Comparison of ENCODE assay signal across 9 mouse cellular contexts in genomic region chr8:84913960-84914359, GRCm38 (mm10). TPM values are rescaled to one million over a fixed set of nuclear protein-coding genes. Genes with fewer than 3 reads are reported as not detected.
A peak's percentile ranks its signal among the peaks of the same experiment; 100 is the strongest.
DNase-seq lines count a peak whose midpoint lies in the region; ATAC-seq and TF ChIP-seq lines count a peak whose summit lies in the region.
"Had no signal": no experiment of that assay in that cellular context is flagged by ENCODE, and none has a peak within 500 bp of the region (broad histone marks: within the 10 kb centered on the region; RNA-seq: fewer than 3 reads in every experiment).

No protein-coding gene starts in this region.

- TF ChIP-seq RAD21 in CH12.LX (IDR thresholded peaks at IDR 0.05; ENCODE audit: low read depth, low read length), result no peak; the same call in none of the 2 replicates

- ATAC-seq in frontal cortex, adult (ENCODE audit: low TSS enrichment), result no peak

- 33% methylated on average over 4 of the region's 4 CpGs for WGBS in heart, adult 2 months
- WGBS in liver, adult 2 months, result 28% methylated on average over 4 of the region's 4 CpGs
- WGBS in spleen, adult 2 months, result 32% methylated on average over 4 of the region's 4 CpGs

- H3K79me2 ChIP-seq in heart, adult 2 months (replicated peaks; ENCODE audit: control insufficient read depth, insufficient read depth, low read length), result no peaks in the 10 kb centered on the region
- no peaks in the 10 kb centered on the region for H3K79me2 ChIP-seq in CH12.LX (replicated peaks; ENCODE audit: control insufficient read depth, extremely low read depth, insufficient read depth, poor library complexity, severe bottlenecking)
- peaks cover 4% of the 10 kb centered on the region; the same call in 1 of the 2 replicates for H3K79me2 ChIP-seq in liver, adult 2 months (ENCODE audit: control insufficient read depth, insufficient read depth, low read length)

- peak; percentile 42 for TF ChIP-seq CTCF in heart, adult 2 months (IDR thresholded peaks at IDR 0.05)
- peak in 1 of 2 experiments; percentile 44; a peak in 2 of 4 replicates for TF ChIP-seq CTCF in CH12.LX (conservative IDR thresholded peaks at IDR 0.05 in 1 of 2, IDR thresholded peaks at IDR 0.05 in 1 of 2; ENCODE audit: low read depth in 2 of 2, low read length in 2 of 2)
- TF ChIP-seq CTCF in cortical plate, adult 2 months (IDR thresholded peaks at IDR 0.05; ENCODE audit: extremely low read depth, insufficient read depth, low read length), result peak; percentile 23; the same call in 1 of the 2 replicates
- TF ChIP-seq CTCF in liver, adult 2 months (IDR thresholded peaks at IDR 0.05; ENCODE audit: low read depth, low read length), result peak; percentile 52
- no peak for TF ChIP-seq CTCF in spleen, adult 2 months (IDR thresholded peaks at IDR 0.05; ENCODE audit: extremely low read depth, insufficient read depth, insufficient read length, insufficient replicate concordance)

- no peak for DNase-seq in heart, adult 2 months
- no peak for DNase-seq in heart, adult 18-20 months
- peak; percentile 48 for DNase-seq in CH12.LX (ENCODE audit: extremely low read depth)
- peak; percentile 65 for DNase-seq in liver, adult 2 months (ENCODE audit: extremely low read depth, low read depth, low spot score)
- peak in 1 of 2 experiments; percentile 42 for DNase-seq in spleen, adult 2 months (ENCODE audit: low read depth in 1 of 2, low spot score in 2 of 2)
- DNase-seq in left cerebral cortex, adult 8-10 months (ENCODE audit: low spot score in 2 of 2), result no peak

- H3K27ac ChIP-seq in heart, adult 2 months, result no peak overlapping the region
- H3K27ac ChIP-seq in CH12.LX (ENCODE audit: insufficient read depth, low read depth), result no peak overlapping the region
- no peak overlapping the region for H3K27ac ChIP-seq in cortical plate, adult 2 months (ENCODE audit: insufficient read depth, low read length)
- H3K27ac ChIP-seq in liver, adult 2 months (replicated peaks; ENCODE audit: insufficient read depth, low read depth, low read length), result no peak overlapping the region
- peak overlapping the region; percentile 61 for H3K27ac ChIP-seq in spleen, adult 2 months (ENCODE audit: insufficient read depth, low read length)
- H3K27ac ChIP-seq: neural tube, embryonic 12.5 days had no signal

- no peak overlapping the region for H3K4me3 ChIP-seq in heart, adult 2 months
- H3K4me3 ChIP-seq in CH12.LX (replicated peaks in 1 of 3; ENCODE audit: low read depth in 2 of 3, low read length in 2 of 3, poor library complexity in 1 of 3), result no peak overlapping the region
- H3K4me3 ChIP-seq in cortical plate, adult 2 months (ENCODE audit: insufficient read depth, low read length), result no peak overlapping the region
- H3K4me3 ChIP-seq in liver, adult 2 months (ENCODE audit: insufficient read depth, low read depth, low read length), result peak overlapping the region; percentile 12; the same call in 1 of the 2 replicates
- H3K4me3 ChIP-seq in spleen, adult 2 months (ENCODE audit: extremely low read depth, insufficient read depth, insufficient read length), result no peak overlapping the region

- peaks cover 13% of the 10 kb centered on the region for H3K9me3 ChIP-seq in CH12.LX (replicated peaks; ENCODE audit: low read length)
- H3K9me3 ChIP-seq: neural tube, embryonic 12.5 days had no signal

- intact Hi-C loops in heart, adult 2 months (cut with DNase I), result no loop called here

- H3K27me3 ChIP-seq in heart, adult 2 months (ENCODE audit: control insufficient read depth, insufficient read depth, low read length), result peaks cover 4% of the 10 kb centered on the region
- no peaks in the 10 kb centered on the region for H3K27me3 ChIP-seq in CH12.LX (replicated peaks)
- H3K27me3 ChIP-seq in liver, adult 2 months (ENCODE audit: control insufficient read depth, insufficient read depth, low read length), result no peaks in the 10 kb centered on the region
- H3K27me3 ChIP-seq in spleen, adult 2 months (ENCODE audit: control insufficient read depth, insufficient read depth, low read length), result no peaks in the 10 kb centered on the region

- H3K36me3 ChIP-seq in heart, adult 2 months (ENCODE audit: control insufficient read depth, insufficient read depth, low read length), result no peaks in the 10 kb centered on the region
- H3K36me3 ChIP-seq in CH12.LX (replicated peaks in 1 of 2; ENCODE audit: control insufficient read depth in 1 of 2, insufficient read depth in 1 of 2, low read length in 1 of 2), result peaks cover 12 to 61% of the 10 kb centered on the region in 2 experiments
- H3K36me3 ChIP-seq in liver, adult 2 months (ENCODE audit: control insufficient read depth, insufficient read depth, low read length), result no peaks in the 10 kb centered on the region
- H3K36me3 ChIP-seq in spleen, adult 2 months (ENCODE audit: control insufficient read depth, insufficient read depth, low read length), result peaks cover 6% of the 10 kb centered on the region

- no peak for TF ChIP-seq EP300 in heart, adult 2 months (IDR thresholded peaks at IDR 0.05; ENCODE audit: insufficient read depth, low read depth, low read length)
- no peak for TF ChIP-seq EP300 in CH12.LX (IDR thresholded peaks at IDR 0.05; ENCODE audit: low read length)

- dilution Hi-C loops in CH12.LX (cut with MboI; ENCODE audit: extremely low pct_ligation_motif_present, extremely low pct_unique_long_range_greater_than_20kb, low sequenced_read_pairs), result no loop called here

- no peak overlapping the region for H3K4me2 ChIP-seq in CH12.LX (ENCODE audit: insufficient read depth, low read depth, poor library complexity, severe bottlenecking)

- H3K4me1 ChIP-seq in heart, adult 2 months (ENCODE audit: control insufficient read depth, insufficient read depth, low read length), result peaks cover 1% of the 10 kb centered on the region; the same call in 1 of the 2 replicates
- H3K4me1 ChIP-seq in CH12.LX (ENCODE audit: control insufficient read depth in 1 of 2, insufficient read depth in 2 of 2), result peaks cover 6 to 12% of the 10 kb centered on the region in 2 experiments
- 0 out of 2 replicates have a peak, but pooled peaks cover 2% of the 10 kb centered on the region for H3K4me1 ChIP-seq in cortical plate, adult 2 months (ENCODE audit: control insufficient read depth, insufficient read depth, low read length)
- H3K4me1 ChIP-seq in liver, adult 2 months (ENCODE audit: control insufficient read depth, insufficient read depth, low read length), result peaks cover 11% of the 10 kb centered on the region; the same call in 1 of the 2 replicates
- peaks cover 13% of the 10 kb centered on the region for H3K4me1 ChIP-seq in spleen, adult 2 months (ENCODE audit: control insufficient read depth, insufficient read depth, insufficient read length)

- in situ Hi-C loops in CH12.LX (cut with MboI; ENCODE audit: low pct_ligation_motif_present, low pct_unique_long_range_greater_than_20kb, low sequenced_read_pairs), result no loop called here

- no peak overlapping the region for H3K9ac ChIP-seq in heart, adult 2 months (ENCODE audit: low read depth, low read length)
- no peak overlapping the region for H3K9ac ChIP-seq in CH12.LX (ENCODE audit: insufficient read depth, low read depth)
- no peak overlapping the region for H3K9ac ChIP-seq in liver, adult 2 months (ENCODE audit: low read depth, low read length)

- TF ChIP-seq POLR2A in heart, adult 2 months (IDR thresholded peaks at IDR 0.05; ENCODE audit: insufficient read depth, low read depth, low read length), result no peak
- TF ChIP-seq POLR2A in CH12.LX (IDR thresholded peaks at IDR 0.05; ENCODE audit: low read depth, low read length), result no peak
- TF ChIP-seq POLR2A in cortical plate, adult 2 months (IDR thresholded peaks at IDR 0.05; ENCODE audit: extremely low read depth, insufficient read depth, low read length), result no peak
- TF ChIP-seq POLR2A in liver, adult 2 months (IDR thresholded peaks at IDR 0.05; ENCODE audit: extremely low read depth, insufficient read depth, low read length), result no peak
- no peak for TF ChIP-seq POLR2A in spleen, adult 2 months (IDR thresholded peaks at IDR 0.05; ENCODE audit: low read depth, low read length)

RNA-seq across cellular contexts. Expression of gene Dnase2a, which starts 5.6 kb away (rescaled TPM):
- total RNA-seq in heart, adult 2 months (2021), result 1 to 10 TPM; 6.5 to 9.6 TPM
- 9.2 and 10.9 TPM in 2 replicates for polyA plus RNA-seq in heart, adult 2 months (2012; rRNA removed)
- 10 to 100 TPM in 1 of 2 experiments, 1 to 10 TPM in 1; 9.5 to 11.0 TPM for total RNA-seq in heart, adult 18-20 months (2021)
- total RNA-seq in CH12.LX (2012; rRNA removed) (12.8 and 13.6 TPM in 2 replicates), CH12.LX (2014; rRNA removed) (15.0 and 18.4 TPM in 2 replicates)
- 25.4 and 31.4 TPM in 2 replicates for polyA plus RNA-seq in CH12.LX (2012; ENCODE audit: insufficient read length, low read depth)
- polyA plus RNA-seq in cortical plate, adult 2 months (2012; rRNA removed), result 6.1 and 6.7 TPM in 2 replicates
- total RNA-seq in liver, adult 2 months (2014; rRNA removed), result 13.0 and 16.1 TPM in 2 replicates
- polyA plus RNA-seq in liver, adult 2 months (2012; rRNA removed), result 16.1 and 20.0 TPM in 2 replicates
- 43.4 and 44.9 TPM in 2 replicates for polyA plus RNA-seq in spleen, adult 2 months (2012; rRNA removed)
- total RNA-seq in left cerebral cortex, adult 8-10 months (2022), result 10 to 100 TPM in 1 of 4 experiments, 1 to 10 TPM in 3; 5.0 to 12.2 (median 7.1) TPM

RNA-seq across cellular contexts. Expression of gene Klf1, which starts 12.2 kb away (rescaled TPM):
- total RNA-seq in heart, adult 2 months (2021), result under 1 TPM in 1 of 2 experiments, not detected in 1; 0.16 TPM
- polyA plus RNA-seq in heart, adult 2 months (2012; rRNA removed), result 0.08 and 0.23 TPM in 2 replicates
- total RNA-seq in heart, adult 18-20 months (2021), result not detected
- 0.34 and 0.38 TPM in 2 replicates for total RNA-seq in CH12.LX (2012; rRNA removed)
- total RNA-seq in CH12.LX (2014; rRNA removed), result 0.20 and 0.24 TPM in 2 replicates
- polyA plus RNA-seq in CH12.LX (2012; ENCODE audit: insufficient read length, low read depth), result 0.20 and 0.26 TPM in 2 replicates
- 0.23 and 0.35 TPM in 2 replicates for polyA plus RNA-seq in cortical plate, adult 2 months (2012; rRNA removed)
- total RNA-seq in liver, adult 2 months (2014; rRNA removed), result 4.8 and 5.8 TPM in 2 replicates
- polyA plus RNA-seq in liver, adult 2 months (2012; rRNA removed), result 5.2 and 6.6 TPM in 2 replicates
- polyA plus RNA-seq in spleen, adult 2 months (2012; rRNA removed), result 46.5 and 70.0 TPM in 2 replicates
- not detected for total RNA-seq in left cerebral cortex, adult 8-10 months (2022)

RNA-seq across cellular contexts. Expression of gene Gcdh, which starts 20.2 kb away (rescaled TPM):
- total RNA-seq in heart, adult 2 months (2021), result 10 to 100 TPM; 71.5 to 89.9 TPM
- 134 and 148 TPM in 2 replicates for polyA plus RNA-seq in heart, adult 2 months (2012; rRNA removed)
- 10 to 100 TPM; 79.9 to 84.2 TPM for total RNA-seq in heart, adult 18-20 months (2021)
- total RNA-seq in CH12.LX (2012; rRNA removed) (26.2 and 27.3 TPM in 2 replicates), CH12.LX (2014; rRNA removed) (16.4 and 20.6 TPM in 2 replicates)
- 13.7 and 17.7 TPM in 2 replicates for polyA plus RNA-seq in CH12.LX (2012; ENCODE audit: insufficient read length, low read depth)
- polyA plus RNA-seq in cortical plate, adult 2 months (2012; rRNA removed), result 81.5 and 91.9 TPM in 2 replicates
- total RNA-seq in liver, adult 2 months (2014; rRNA removed), result 461 and 560 TPM in 2 replicates
- 1,882 and 2,081 TPM in 2 replicates for polyA plus RNA-seq in liver, adult 2 months (2012; rRNA removed)
- polyA plus RNA-seq in spleen, adult 2 months (2012; rRNA removed), result 44.2 and 48.3 TPM in 2 replicates
- total RNA-seq in left cerebral cortex, adult 8-10 months (2022), result 10 to 100 TPM; 29.8 to 43.0 (median 36.5) TPM

RNA-seq across cellular contexts. Expression of gene Mast1, which starts 23.2 kb away (rescaled TPM):
- under 1 TPM; 0.07 to 0.10 TPM for total RNA-seq in heart, adult 2 months (2021)
- polyA plus RNA-seq in heart, adult 2 months (2012; rRNA removed), result 0.16 and 0.18 TPM in 2 replicates
- under 1 TPM; 0.10 TPM for total RNA-seq in heart, adult 18-20 months (2021)
- total RNA-seq in CH12.LX (2012; rRNA removed) (0.08 and 0.21 TPM in 2 replicates), CH12.LX (2014; rRNA removed) (not detected in 2 replicates)
- polyA plus RNA-seq in CH12.LX (2012; ENCODE audit: insufficient read length, low read depth), result 0.34 and 0.55 TPM in 2 replicates
- 76.0 and 79.7 TPM in 2 replicates for polyA plus RNA-seq in cortical plate, adult 2 months (2012; rRNA removed)
- total RNA-seq in liver, adult 2 months (2014; rRNA removed), result 0.09 and 0.13 TPM in 2 replicates
- polyA plus RNA-seq in liver, adult 2 months (2012; rRNA removed), result 0.25 and 0.43 TPM in 2 replicates
- polyA plus RNA-seq in spleen, adult 2 months (2012; rRNA removed), result 0.70 and 0.74 TPM in 2 replicates
- 10 to 100 TPM; 69.1 to 76.7 (median 74.1) TPM for total RNA-seq in left cerebral cortex, adult 8-10 months (2022)

RNA-seq across cellular contexts. Expression of gene Rtbdn, which starts 32.8 kb away (rescaled TPM):
- not detected for total RNA-seq in heart, adult 2 months (2021)
- polyA plus RNA-seq in heart, adult 2 months (2012; rRNA removed), result not detected in 2 replicates
- total RNA-seq in heart, adult 18-20 months (2021), result not detected
- total RNA-seq in CH12.LX (2012; rRNA removed), result 0.17 and 0.21 TPM in 2 replicates
- not detected in 2 replicates for total RNA-seq in CH12.LX (2014; rRNA removed)
- polyA plus RNA-seq in CH12.LX (2012; ENCODE audit: insufficient read length, low read depth), result 0.93 and 1.8 TPM in 2 replicates
- polyA plus RNA-seq in cortical plate, adult 2 months (2012; rRNA removed), result 6.0 and 6.1 TPM in 2 replicates
- total RNA-seq in liver, adult 2 months (2014; rRNA removed), result not detected in 2 replicates
- polyA plus RNA-seq in liver, adult 2 months (2012; rRNA removed), result not detected in 2 replicates
- not detected in 2 replicates for polyA plus RNA-seq in spleen, adult 2 months (2012; rRNA removed)
- 1 to 10 TPM; 1.2 to 1.5 (median 1.3) TPM for total RNA-seq in left cerebral cortex, adult 8-10 months (2022)

Comparison
In these comparisons a context has a peak if more than half of its experiments do, and no peak if none do; other contexts are left out.
1. DNase-seq: peak in CH12.LX (single experiment) and liver, adult 2 months (single experiment); none in heart, adult 2 months (0 of 2), heart, adult 18-20 months (0 of 2) and left cerebral cortex, adult 8-10 months (0 of 2).